Mouse (Mus musculus): Measurements from ENCODE around the gene Arhgap21. TPM values are rescaled to one million over a fixed set of nuclear protein-coding genes. Genes with fewer than 3 reads are reported as not detected.

Gene Arhgap21
- polyA plus RNA-seq, 1 experiment from 2014 or later: 4.5 TPM

GRCm38 (mm10) chr2:20921021-20921420, 47.7 kb downstream of the Arhgap21 start:
- H3K27ac ChIP-seq (ENCODE audit: low read depth): no peak overlapping the region
- no peaks in the 10 kb centered on the region for H3K4me1 ChIP-seq (ENCODE audit: insufficient read depth)
- DNase-seq (no peak), ATAC-seq (no peak)
- H3K36me3 ChIP-seq (replicated peaks; ENCODE audit: insufficient read depth, low read length): no peaks in the 10 kb centered on the region
- H3K4me2 ChIP-seq (ENCODE audit: low read depth, low read length): no peak overlapping the region
- H3K9ac ChIP-seq (replicated peaks): no peak overlapping the region
- no peaks in the 10 kb centered on the region for H3K27me3 ChIP-seq (ENCODE audit: insufficient read depth, low read length)
- WGBS (ENCODE audit: insufficient replicate concordance): 71% methylated on average over 1 of the region's 1 CpGs
- H3K9me3 ChIP-seq (ENCODE audit: low read length): no peaks in the 10 kb centered on the region
- no peak for TF ChIP-seq EP300 (IDR thresholded peaks at IDR 0.05; ENCODE audit: low read depth)
- no peak for TF ChIP-seq CTCF (IDR thresholded peaks at IDR 0.05; ENCODE audit: low read depth)
- no peak overlapping the region for H3K4me3 ChIP-seq (ENCODE audit: low read depth, low read length)

DNA sequence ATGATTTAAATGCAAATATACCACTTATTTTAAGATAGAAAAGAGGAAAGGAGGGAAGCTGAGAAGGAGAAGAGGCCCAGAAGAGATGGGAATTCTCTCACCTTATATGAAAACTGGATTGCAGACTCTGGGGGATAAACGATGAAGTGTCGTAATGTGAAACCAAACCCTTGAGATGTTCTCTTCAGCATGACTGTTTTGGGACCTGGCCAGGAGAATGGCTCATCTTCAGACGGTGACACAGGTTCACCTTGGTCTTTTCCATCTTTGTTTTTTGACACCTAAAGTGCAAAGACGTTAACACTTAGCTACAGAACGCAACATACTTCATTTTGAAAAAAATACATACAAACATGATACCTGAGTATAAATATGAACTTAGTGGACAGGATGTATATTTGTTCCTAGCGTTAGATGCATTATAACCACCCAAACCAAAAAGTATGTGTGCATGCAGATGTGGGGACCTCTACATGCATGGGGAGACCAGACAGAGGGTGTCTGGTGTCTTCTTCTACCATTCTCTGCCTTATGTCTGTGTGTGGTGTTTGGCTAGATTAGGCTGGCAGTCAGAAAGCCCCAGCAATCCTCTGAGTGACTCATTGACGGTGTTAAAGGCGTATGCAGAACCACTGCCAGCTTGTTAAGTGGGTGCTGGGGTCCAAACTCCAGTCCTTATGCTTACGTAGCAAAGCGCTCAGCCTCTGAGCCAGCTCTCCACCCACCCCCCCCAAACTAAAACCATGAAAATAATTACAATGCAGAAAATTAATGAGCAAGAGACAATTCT, 54.0 kb downstream of the Arhgap21 start:
- no peak overlapping the region for H3K27ac ChIP-seq (ENCODE audit: low read depth)
- no peak overlapping the region for H3K9ac ChIP-seq (replicated peaks)
- TF ChIP-seq EP300 (IDR thresholded peaks at IDR 0.05; ENCODE audit: low read depth) (no peak), CTCF (IDR thresholded peaks at IDR 0.05; ENCODE audit: low read depth) (no peak)
- DNase-seq (no peak), ATAC-seq (no peak)
- H3K27me3 ChIP-seq (ENCODE audit: insufficient read depth, low read length): no peaks in the 10 kb centered on the region
- H3K36me3 ChIP-seq (replicated peaks; ENCODE audit: insufficient read depth, low read length): peaks cover 8% of the 10 kb centered on the region; the same call in 1 of the 2 replicates
- 85% methylated on average over 10 of the region's 10 CpGs for WGBS (ENCODE audit: insufficient replicate concordance)
- H3K4me1 ChIP-seq (ENCODE audit: insufficient read depth): no peaks in the 10 kb centered on the region
- H3K9me3 ChIP-seq (ENCODE audit: low read length): no peaks in the 10 kb centered on the region
- no peak overlapping the region for H3K4me2 ChIP-seq (ENCODE audit: low read depth, low read length)
- H3K4me3 ChIP-seq (ENCODE audit: low read depth, low read length): no peak overlapping the region

- no peak for DNase-seq
- Histone ChIP-seq H3K4me3 (ENCODE audit: low read depth, low read length) (no peak overlapping the region), H3K4me1 (ENCODE audit: insufficient read depth) (no peaks in the 10 kb centered on the region), H3K27ac (ENCODE audit: low read depth) (no peak overlapping the region), H3K27me3 (ENCODE audit: insufficient read depth, low read length) (no peaks in the 10 kb centered on the region), H3K9me3 (ENCODE audit: low read length) (no peaks in the 10 kb centered on the region), H3K36me3 (replicated peaks; ENCODE audit: insufficient read depth, low read length) (peaks cover 8% of the 10 kb centered on the region; the same call in 1 of the 2 replicates), H3K4me2 (ENCODE audit: low read depth, low read length) (no peak overlapping the region), H3K9ac (replicated peaks) (no peak overlapping the region)
- 86% methylated on average over 1 of the region's 1 CpGs for WGBS (ENCODE audit: insufficient replicate concordance)
- no peak for ATAC-seq
- no peak for TF ChIP-seq EP300 (IDR thresholded peaks at IDR 0.05; ENCODE audit: low read depth)
- no peak for TF ChIP-seq CTCF (IDR thresholded peaks at IDR 0.05; ENCODE audit: low read depth)
Measured at GRCm38 (mm10) chr2:20913019-20913415, 55.7 kb downstream of the Arhgap21 start.

DNA sequence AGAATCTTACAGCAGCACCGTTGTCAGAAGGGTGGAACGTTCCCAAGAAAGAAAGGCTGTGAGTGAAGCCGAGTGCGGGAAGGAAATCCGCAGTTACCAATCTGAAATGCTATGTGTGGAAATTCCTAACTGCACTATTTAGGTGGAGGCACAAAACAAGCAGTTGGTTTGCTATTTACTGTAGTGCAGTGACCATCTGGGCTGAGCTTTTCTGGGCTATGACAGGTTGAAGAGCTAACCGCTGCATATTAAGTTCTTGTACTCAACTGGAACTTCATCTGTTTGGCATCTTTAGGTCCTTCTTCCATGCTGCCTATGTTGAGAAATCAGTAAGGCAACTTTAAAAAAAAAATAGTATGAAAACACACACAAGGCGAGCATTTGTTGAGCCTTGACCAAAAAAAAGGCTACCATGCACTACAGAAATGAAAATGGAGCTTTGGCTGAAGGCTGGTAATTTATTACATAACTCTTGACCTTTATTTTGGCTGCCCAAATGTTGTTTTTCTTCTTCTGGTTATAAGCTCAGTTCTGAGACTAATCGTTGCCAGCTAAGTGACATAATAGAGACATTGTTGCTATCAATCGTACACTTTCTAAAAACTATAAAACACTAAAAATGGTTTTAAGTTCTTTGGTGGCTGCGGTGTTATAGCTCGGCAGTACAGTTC, 56.2 kb downstream of the Arhgap21 start:
- TF ChIP-seq EP300 (IDR thresholded peaks at IDR 0.05; ENCODE audit: low read depth) (no peak), CTCF (IDR thresholded peaks at IDR 0.05; ENCODE audit: low read depth) (no peak)
- Histone ChIP-seq H3K27me3 (ENCODE audit: insufficient read depth, low read length) (no peaks in the 10 kb centered on the region), H3K9ac (replicated peaks) (no peak overlapping the region), H3K4me3 (ENCODE audit: low read depth, low read length) (no peak overlapping the region), H3K9me3 (ENCODE audit: low read length) (no peaks in the 10 kb centered on the region), H3K36me3 (replicated peaks; ENCODE audit: insufficient read depth, low read length) (peaks cover 8% of the 10 kb centered on the region; the same call in 1 of the 2 replicates), H3K4me2 (ENCODE audit: low read depth, low read length) (no peak overlapping the region), H3K27ac (ENCODE audit: low read depth) (no peak overlapping the region), H3K4me1 (ENCODE audit: insufficient read depth) (no peaks in the 10 kb centered on the region)
- DNase-seq (no peak), ATAC-seq (no peak)
- WGBS (ENCODE audit: insufficient replicate concordance): 90% methylated on average over 11 of the region's 11 CpGs

- 88% methylated on average over 3 of the region's 3 CpGs for WGBS (ENCODE audit: insufficient replicate concordance)
- Histone ChIP-seq H3K4me3 (ENCODE audit: low read depth, low read length) (no peak overlapping the region), H3K9me3 (ENCODE audit: low read length) (no peaks in the 10 kb centered on the region), H3K36me3 (replicated peaks; ENCODE audit: insufficient read depth, low read length) (peaks cover 8% of the 10 kb centered on the region; the same call in 1 of the 2 replicates), H3K27ac (ENCODE audit: low read depth) (no peak overlapping the region), H3K4me2 (ENCODE audit: low read depth, low read length) (no peak overlapping the region), H3K4me1 (ENCODE audit: insufficient read depth) (no peaks in the 10 kb centered on the region), H3K9ac (replicated peaks) (no peak overlapping the region), H3K27me3 (ENCODE audit: insufficient read depth, low read length) (no peaks in the 10 kb centered on the region)
- DNase-seq (no peak), ATAC-seq (no peak)
- TF ChIP-seq EP300 (IDR thresholded peaks at IDR 0.05; ENCODE audit: low read depth): no peak
Measured at GRCm38 (mm10) chr2:20910446-20910845, 58.2 kb downstream of the Arhgap21 start.

DNA sequence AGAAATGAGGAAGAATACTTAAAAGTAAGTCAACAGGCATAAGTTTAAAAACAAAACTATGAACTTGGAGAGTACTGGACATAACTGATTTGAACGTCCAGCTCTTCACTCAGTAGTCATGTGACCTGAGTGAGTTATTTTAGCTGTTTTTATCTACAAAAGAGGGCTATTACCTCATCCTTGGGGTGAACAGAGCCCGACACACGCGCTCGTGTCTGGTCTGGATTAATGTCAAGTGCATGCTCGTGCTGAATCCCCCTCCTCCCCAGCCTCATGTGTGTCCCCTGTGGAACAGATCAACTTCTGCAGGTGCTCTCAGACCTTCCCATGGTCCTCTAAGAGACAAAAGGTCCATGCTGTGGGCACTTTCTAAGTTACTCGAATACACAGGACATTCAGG, 59.3 kb downstream of the Arhgap21 start:
- no peak for TF ChIP-seq CTCF (IDR thresholded peaks at IDR 0.05; ENCODE audit: low read depth)
- no peak for TF ChIP-seq EP300 (IDR thresholded peaks at IDR 0.05; ENCODE audit: low read depth)
- DNase-seq (no peak), ATAC-seq (no peak)
- Histone ChIP-seq H3K4me1 (ENCODE audit: insufficient read depth) (no peaks in the 10 kb centered on the region), H3K4me2 (ENCODE audit: low read depth, low read length) (no peak overlapping the region), H3K9ac (replicated peaks) (no peak overlapping the region), H3K9me3 (ENCODE audit: low read length) (no peaks in the 10 kb centered on the region), H3K27ac (ENCODE audit: low read depth) (no peak overlapping the region), H3K36me3 (replicated peaks; ENCODE audit: insufficient read depth, low read length) (peaks cover 8% of the 10 kb centered on the region; the same call in 1 of the 2 replicates), H3K4me3 (ENCODE audit: low read depth, low read length) (no peak overlapping the region), H3K27me3 (ENCODE audit: insufficient read depth, low read length) (no peaks in the 10 kb centered on the region)
- 59% methylated on average over 7 of the region's 7 CpGs for WGBS (ENCODE audit: insufficient replicate concordance)

Measured in liver, postnatal 0 days (tissue).